ENCODE assay signal across 8 mouse cellular contexts in genomic region chr11:120315832-120316689, GRCm38 (mm10). TPM values are rescaled to one million over a fixed set of nuclear protein-coding genes. Genes with fewer than 3 reads are reported as not detected.
A peak's percentile ranks its signal among the peaks of the same experiment; 100 is the strongest.
DNase-seq lines count a peak whose midpoint lies in the region; ATAC-seq lines count a peak whose summit lies in the region.

No protein-coding gene starts in this region.

- peak overlapping the region; percentile 59 for H3K9ac ChIP-seq in hindbrain, embryonic 15.5 days

- peak overlapping the region; percentile 42 for H3K4me3 ChIP-seq in hindbrain, embryonic 15.5 days

- peak overlapping the region; percentile 97 for H3K27ac ChIP-seq in hindbrain, embryonic 15.5 days (replicated peaks)

- DNase-seq in WW6 (ENCODE audit: low read depth, low spot score): peak; percentile 64
- peak; percentile 91 to 93 for DNase-seq in cerebellum, postnatal 36 days
- DNase-seq in frontal cortex, postnatal 36 days (ENCODE audit: low spot score in 2 of 2): peak; percentile 94 to 96
- peak; percentile 92 to 94 for DNase-seq in layer of hippocampus, postnatal 36 days
- peak; percentile 96 for DNase-seq in lung, postnatal 25 days (ENCODE audit: low spot score)
- DNase-seq in retina, adult 2 months (ENCODE audit: low read depth, low spot score): peak; percentile 91
- peak; percentile 89 for DNase-seq in thymus, postnatal 25 days

- 2% methylated on average over 37 of the region's 37 CpGs for WGBS in hindbrain, embryonic 15.5 days

- no peaks in the 10 kb centered on the region for H3K36me3 ChIP-seq in hindbrain, embryonic 15.5 days

- H3K4me1 ChIP-seq in hindbrain, embryonic 15.5 days (replicated peaks): peaks cover 34% of the 10 kb centered on the region

- ATAC-seq in hindbrain, embryonic 15.5 days (ENCODE audit: low FRiP score, low read depth): peak; percentile 98

- H3K27me3 ChIP-seq in hindbrain, embryonic 15.5 days: no peaks in the 10 kb centered on the region

- H3K9me3 ChIP-seq in hindbrain, embryonic 15.5 days: no peaks in the 10 kb centered on the region

- peak overlapping the region; percentile 76 for H3K4me2 ChIP-seq in hindbrain, embryonic 15.5 days

RNA-seq across cellular contexts. Expression of gene Actg1, which starts 32.3 kb away (rescaled TPM):
- 3,943 and 4,131 TPM in 2 replicates for polyA plus RNA-seq in hindbrain, embryonic 15.5 days (2015; fragmentation: Nextera tagmentation; extraction: Ambion mirVana)
- total RNA-seq in layer of hippocampus, postnatal 36 days (2021): 1,000 to 10,000 TPM; 1,262 to 1,401 TPM

RNA-seq across cellular contexts. Expression of gene Fscn2, which starts 45.3 kb away (rescaled TPM):
- 0.88 and 1.6 TPM in 2 replicates for polyA plus RNA-seq in hindbrain, embryonic 15.5 days (2015; fragmentation: Nextera tagmentation; extraction: Ambion mirVana)
- total RNA-seq in layer of hippocampus, postnatal 36 days (2021): 1 to 10 TPM in 1 of 2 experiments, not detected in 1; 1.0 TPM

Comparison
In these comparisons a context has a peak if more than half of its experiments do, and no peak if none do; other contexts are left out.
1. Peak in every context shown above with its lines: DNase-seq, ATAC-seq, H3K4me3 ChIP-seq and H3K27ac ChIP-seq.